ENCODE assay signal across 10 mouse cellular contexts in the genomic region with DNA sequence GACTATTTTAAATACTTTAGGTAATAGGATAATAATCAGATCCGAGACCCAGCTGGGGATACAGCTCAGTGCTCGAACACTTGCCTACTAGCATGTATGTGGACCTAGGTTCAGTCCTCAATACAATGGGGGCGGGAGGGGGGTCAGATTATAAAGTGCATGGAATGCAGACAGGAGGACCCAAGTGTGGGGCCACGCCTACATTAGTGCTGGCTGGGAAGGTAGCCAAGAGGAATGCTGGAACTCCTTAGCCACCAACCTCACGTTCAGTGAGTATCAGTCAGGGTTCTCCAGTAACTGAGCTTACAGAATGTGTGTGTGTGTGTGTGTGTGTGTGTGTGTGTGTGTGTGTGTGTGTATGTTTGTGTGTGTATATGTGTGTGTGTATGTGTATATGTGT. TPM values are rescaled to one million over a fixed set of nuclear protein-coding genes. Genes with fewer than 3 reads are reported as not detected.
DNase-seq lines count a peak whose midpoint lies in the region; ATAC-seq lines count a peak whose summit lies in the region.
"Had no signal": no experiment of that assay in that cellular context is flagged by ENCODE, and none has a peak within 500 bp of the region (broad histone marks: within the 10 kb centered on the region; RNA-seq: fewer than 3 reads in every experiment).

No protein-coding gene starts in this region.

- DNase-seq in ZHBTc4 (ENCODE audit: low read depth, low spot score), result peak; percentile 59
- peak; percentile 46 for DNase-seq in kidney, adult 9 months
- peak; percentile 46 for DNase-seq in lung, postnatal 36 days
- no peak for DNase-seq in ovary, postnatal 36 days (ENCODE audit: low spot score)
- DNase-seq in testis, postnatal 14 days (ENCODE audit: low spot score), result no peak
- no peak for DNase-seq in liver, embryonic 11.5 days (ENCODE audit: low spot score)

- peaks cover 28% of the 10 kb centered on the region for H3K4me1 ChIP-seq in heart, embryonic 16.5 days (ENCODE audit: control insufficient read depth, insufficient read depth, low read length)
- H3K4me1 ChIP-seq in heart, embryonic 11.5 days (ENCODE audit: control insufficient read depth, insufficient read depth, low read length), result peaks cover 21% of the 10 kb centered on the region
- H3K4me1 ChIP-seq in liver, embryonic 11.5 days (replicated peaks; ENCODE audit: control insufficient read depth, insufficient read depth, low read length), result peaks cover 15% of the 10 kb centered on the region

- peak overlapping the region; percentile 58 for H3K27ac ChIP-seq in heart, embryonic 16.5 days (ENCODE audit: low read length)
- no peak overlapping the region for H3K27ac ChIP-seq in heart, embryonic 11.5 days (ENCODE audit: low read depth, low read length)
- H3K27ac ChIP-seq in liver, embryonic 11.5 days (ENCODE audit: low read depth, low read length), result no peak overlapping the region
- H3K27ac ChIP-seq: forebrain, embryonic 13.5 days had no signal

- no peak overlapping the region for H3K9ac ChIP-seq in heart, embryonic 16.5 days (ENCODE audit: low read length)
- H3K9ac ChIP-seq in heart, embryonic 11.5 days (ENCODE audit: low read depth, low read length), result no peak overlapping the region
- no peak overlapping the region for H3K9ac ChIP-seq in liver, embryonic 11.5 days (ENCODE audit: low read depth, low read length)
- H3K9ac ChIP-seq: forebrain, embryonic 13.5 days; heart, embryonic 12.5 days had no signal

- H3K36me3 ChIP-seq in heart, embryonic 16.5 days (ENCODE audit: control insufficient read depth, insufficient read depth), result peaks cover 19% of the 10 kb centered on the region
- H3K36me3 ChIP-seq in heart, embryonic 11.5 days (ENCODE audit: control insufficient read depth, insufficient read depth, low read length), result peaks cover 14% of the 10 kb centered on the region
- peaks cover 24% of the 10 kb centered on the region for H3K36me3 ChIP-seq in liver, embryonic 11.5 days (ENCODE audit: control insufficient read depth, insufficient read depth, low read length)

- no peak overlapping the region for H3K4me3 ChIP-seq in heart, embryonic 16.5 days (ENCODE audit: low read length)
- no peak overlapping the region for H3K4me3 ChIP-seq in heart, embryonic 11.5 days (ENCODE audit: low read depth, low read length)
- H3K4me3 ChIP-seq in liver, embryonic 11.5 days (ENCODE audit: low read depth, low read length), result no peak overlapping the region
- H3K4me3 ChIP-seq: forebrain, embryonic 13.5 days; heart, embryonic 12.5 days had no signal

- H3K4me2 ChIP-seq in heart, embryonic 16.5 days (ENCODE audit: low read depth, low read length), result peak overlapping the region; percentile 25; the same call in 1 of the 2 replicates
- no peak overlapping the region for H3K4me2 ChIP-seq in heart, embryonic 11.5 days
- H3K4me2 ChIP-seq in liver, embryonic 11.5 days, result no peak overlapping the region
- H3K4me2 ChIP-seq: forebrain, embryonic 13.5 days; heart, embryonic 12.5 days had no signal

- no peaks in the 10 kb centered on the region for H3K27me3 ChIP-seq in heart, embryonic 16.5 days (ENCODE audit: control insufficient read depth, insufficient read depth, low read length)
- no peaks in the 10 kb centered on the region for H3K27me3 ChIP-seq in heart, embryonic 11.5 days (ENCODE audit: control insufficient read depth, insufficient read depth, low read length)
- no peaks in the 10 kb centered on the region for H3K27me3 ChIP-seq in liver, embryonic 11.5 days (replicated peaks; ENCODE audit: control insufficient read depth, insufficient read depth, low read length)
- H3K27me3 ChIP-seq: forebrain, embryonic 13.5 days; heart, embryonic 12.5 days had no signal

- ATAC-seq in heart, embryonic 16.5 days (replicated peaks; ENCODE audit: extremely low read depth, insufficient read depth, low FRiP score), result peak; percentile 67
- ATAC-seq in heart, embryonic 11.5 days (replicated peaks; ENCODE audit: insufficient number of reproducible peaks, low FRiP score, low TSS enrichment), result no peak
- no peak for ATAC-seq in liver, embryonic 11.5 days (replicated peaks; ENCODE audit: low FRiP score)
- ATAC-seq: forebrain, embryonic 13.5 days had no signal

- 29% methylated on average over 5 of the region's 5 CpGs for WGBS in heart, embryonic 16.5 days
- WGBS in heart, embryonic 11.5 days (ENCODE audit: insufficient replicate concordance), result 63% methylated on average over 5 of the region's 5 CpGs
- 81% methylated on average over 5 of the region's 5 CpGs for WGBS in liver, embryonic 11.5 days

- H3K9me3 ChIP-seq in heart, embryonic 16.5 days (replicated peaks; ENCODE audit: control insufficient read depth, low read length), result no peaks in the 10 kb centered on the region
- H3K9me3 ChIP-seq in heart, embryonic 11.5 days (replicated peaks; ENCODE audit: control insufficient read depth, low read length), result no peaks in the 10 kb centered on the region
- no peaks in the 10 kb centered on the region for H3K9me3 ChIP-seq in liver, embryonic 11.5 days (ENCODE audit: control insufficient read depth, low read length)
- H3K9me3 ChIP-seq: forebrain, embryonic 13.5 days; heart, embryonic 12.5 days had no signal

RNA-seq across cellular contexts. Expression of gene Atmin, which starts 8.2 kb away (rescaled TPM):
- polyA plus RNA-seq in heart, embryonic 16.5 days (2015; fragmentation: Nextera tagmentation; extraction: Ambion mirVana), result 10.2 and 10.7 TPM in 2 replicates
- 8.9 and 10.5 TPM in 2 replicates for polyA plus RNA-seq in heart, embryonic 11.5 days (2014; fragmentation: Nextera tagmentation; extraction: Ambion mirVana)
- 13.1 and 13.3 TPM in 2 replicates for polyA plus RNA-seq in liver, embryonic 11.5 days (2014; fragmentation: Nextera tagmentation; extraction: Ambion mirVana)

RNA-seq across cellular contexts. Expression of gene 1700030J22Rik, which starts 27.4 kb away (rescaled TPM):
- polyA plus RNA-seq in heart, embryonic 16.5 days (2015; fragmentation: Nextera tagmentation; extraction: Ambion mirVana), result 0.70 and 1.6 TPM in 2 replicates
- polyA plus RNA-seq in heart, embryonic 11.5 days (2014; fragmentation: Nextera tagmentation; extraction: Ambion mirVana), result 0.66 and 0.83 TPM in 2 replicates
- 0.63 and 0.88 TPM in 2 replicates for polyA plus RNA-seq in liver, embryonic 11.5 days (2014; fragmentation: Nextera tagmentation; extraction: Ambion mirVana)

RNA-seq across cellular contexts. Expression of gene Cenpn, which starts 29.8 kb away (rescaled TPM):
- 27.3 and 28.8 TPM in 2 replicates for polyA plus RNA-seq in heart, embryonic 16.5 days (2015; fragmentation: Nextera tagmentation; extraction: Ambion mirVana)
- 32.8 and 34.0 TPM in 2 replicates for polyA plus RNA-seq in heart, embryonic 11.5 days (2014; fragmentation: Nextera tagmentation; extraction: Ambion mirVana)
- 53.9 and 56.9 TPM in 2 replicates for polyA plus RNA-seq in liver, embryonic 11.5 days (2014; fragmentation: Nextera tagmentation; extraction: Ambion mirVana)

RNA-seq across cellular contexts. Expression of gene Cmc2, which starts 30.1 kb away (rescaled TPM):
- 126 and 133 TPM in 2 replicates for polyA plus RNA-seq in heart, embryonic 16.5 days (2015; fragmentation: Nextera tagmentation; extraction: Ambion mirVana)
- 102 and 113 TPM in 2 replicates for polyA plus RNA-seq in heart, embryonic 11.5 days (2014; fragmentation: Nextera tagmentation; extraction: Ambion mirVana)
- 94.4 and 101 TPM in 2 replicates for polyA plus RNA-seq in liver, embryonic 11.5 days (2014; fragmentation: Nextera tagmentation; extraction: Ambion mirVana)

RNA-seq across cellular contexts. Expression of gene Gcsh, which starts 42.0 kb away (rescaled TPM):
- polyA plus RNA-seq in heart, embryonic 16.5 days (2015; fragmentation: Nextera tagmentation; extraction: Ambion mirVana), result 83.3 and 86.0 TPM in 2 replicates
- 91.7 and 95.2 TPM in 2 replicates for polyA plus RNA-seq in heart, embryonic 11.5 days (2014; fragmentation: Nextera tagmentation; extraction: Ambion mirVana)
- 147 and 149 TPM in 2 replicates for polyA plus RNA-seq in liver, embryonic 11.5 days (2014; fragmentation: Nextera tagmentation; extraction: Ambion mirVana)

Comparison
In these comparisons a context has a peak if more than half of its experiments do, and no peak if none do; other contexts are left out.
1. DNase-seq: peak in ZHBTc4 (single experiment), kidney, adult 9 months (single experiment) and lung, postnatal 36 days (single experiment); none in ovary, postnatal 36 days (single experiment), testis, postnatal 14 days (single experiment) and liver, embryonic 11.5 days (single experiment).